Mouse (Mus musculus) kidney, embryonic 16.5 days (tissue): ENCODE measurements at regions not wholly inside any gene's neighbourhood (a gene's known extent, or its start where the extent isn't known, plus 50 kb on each side); places are given as distances from the start of the nearest gene placed in this dataset.

Experiments
- ATAC-seq: fragments of 200-750 bp; cut with Nextera tagmentation; 2 replicates; pipeline ENCODE4 v1.8.0; 2017; ENCODE audit warnings: moderate TSS enrichment; ENCODE audit not compliant: low FRiP score, low TSS enrichment
- H3K27ac ChIP-seq: fragments of 300-500 bp; sonication (generic); 2 replicates; pipeline ENCODE4 v1.5.1; 2014; ENCODE audit warnings: low read length
- H3K27me3 ChIP-seq: fragments of 300-500 bp; sonication (generic); 2 replicates; pipeline ENCODE4 v1.6.1; 2014; ENCODE audit warnings: low read length, control low read depth, mixed read lengths; ENCODE audit not compliant: insufficient read depth
- H3K36me3 ChIP-seq: fragments of 300-500 bp; sonication (generic); 2 replicates; pipeline ENCODE4 v1.6.1; 2014; ENCODE audit warnings: low read length, control low read depth, mixed read lengths; ENCODE audit not compliant: insufficient read depth
- H3K4me1 ChIP-seq: fragments of 300-500 bp; sonication (generic); 2 replicates; pipeline ENCODE4 v1.6.1; 2014; ENCODE audit warnings: low read length, control low read depth, mixed read lengths; ENCODE audit not compliant: insufficient read depth
- H3K4me2 ChIP-seq: fragments of 300-500 bp; sonication (generic); replicated peaks from 2 replicates; pipeline ENCODE4 v1.6.1; 2014; ENCODE audit warnings: low read depth, low read length
- H3K4me3 ChIP-seq: fragments of 300-500 bp; sonication (generic); 2 replicates; pipeline ENCODE4 v1.5.1; 2014; ENCODE audit warnings: mild to moderate bottlenecking, low read length
- H3K9ac ChIP-seq: fragments of 300-500 bp; sonication (generic); replicated peaks from 2 replicates; pipeline ENCODE4 v1.6.1; 2014; ENCODE audit warnings: low read length
- H3K9me3 ChIP-seq: fragments of 300-500 bp; sonication (generic); 2 replicates; pipeline ENCODE4 v1.6.1; 2016; ENCODE audit warnings: low read length, control low read depth
- WGBS: fragments of 180-500 bp; shearing (Covaris S2); extraction: QIAGEN DNeasy Blood & Tissue Kit; methylation state at CpG from one replicate; pipeline ENCODE4 v1.1.7; 2014; 5-methylcytosine and 5-hydroxymethylcytosine counted together

DNA sequence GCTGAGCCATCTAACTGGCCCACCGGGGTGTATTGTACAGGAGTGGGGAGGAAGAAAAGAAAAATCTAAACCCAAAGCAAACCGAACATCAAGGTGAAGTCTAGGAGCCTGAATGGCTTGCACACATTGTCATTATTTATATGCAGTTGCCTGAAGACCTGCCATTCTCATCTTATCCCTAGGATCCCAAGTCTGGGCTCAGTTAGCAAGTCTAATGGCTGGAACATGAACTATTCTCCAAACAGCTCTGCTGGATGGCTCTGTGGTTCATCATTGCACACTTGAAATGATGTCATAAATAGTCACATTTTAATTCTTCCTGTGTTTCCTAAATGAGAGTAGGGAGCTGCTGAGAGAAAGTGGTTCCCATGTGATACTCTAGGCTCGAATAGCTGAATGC is 219.6 kb upstream of the Mpped2 start:
- Histone ChIP-seq H3K4me3 (no peak overlapping the region), H3K4me2 (no peak overlapping the region), H3K36me3 (no peaks in the 10 kb centered on the region), H3K9me3 (no peaks in the 10 kb centered on the region), H3K4me1 (no peaks in the 10 kb centered on the region), H3K27ac (no peak overlapping the region), H3K9ac (no peak overlapping the region), H3K27me3 (no peaks in the 10 kb centered on the region)
- 91% methylated on average over 3 of the region's 3 CpGs for WGBS
- no peak for ATAC-seq

DNA sequence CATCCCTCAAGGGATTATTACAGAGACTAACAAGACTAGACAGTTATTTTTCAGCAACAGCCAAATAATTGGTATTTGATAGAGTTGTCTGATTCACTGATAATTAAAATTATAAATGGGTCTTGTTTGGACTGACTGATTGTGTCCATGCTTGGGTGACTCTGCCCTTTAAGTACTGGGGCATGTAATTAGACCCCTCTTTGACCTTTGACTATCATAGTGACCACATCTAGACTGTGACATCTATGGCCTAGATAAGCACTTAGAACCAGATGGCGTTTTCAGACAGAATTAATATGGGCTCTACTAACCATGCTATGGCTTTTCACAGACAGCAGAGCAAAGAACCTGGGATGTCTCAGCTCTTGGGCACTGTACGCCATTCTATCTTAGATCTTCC is 215.1 kb upstream of the Mpped2 start:
- H3K27ac ChIP-seq = no peak overlapping the region
- WGBS = 72% methylated on average over 2 of the region's 2 CpGs
- H3K36me3 ChIP-seq = no peaks in the 10 kb centered on the region
- no peaks in the 10 kb centered on the region for H3K27me3 ChIP-seq
- ATAC-seq = no peak
- no peak overlapping the region for H3K4me3 ChIP-seq
- H3K4me2 ChIP-seq = no peak overlapping the region
- H3K9ac ChIP-seq = no peak overlapping the region
- H3K4me1 ChIP-seq = no peaks in the 10 kb centered on the region
- H3K9me3 ChIP-seq = no peaks in the 10 kb centered on the region

DNA sequence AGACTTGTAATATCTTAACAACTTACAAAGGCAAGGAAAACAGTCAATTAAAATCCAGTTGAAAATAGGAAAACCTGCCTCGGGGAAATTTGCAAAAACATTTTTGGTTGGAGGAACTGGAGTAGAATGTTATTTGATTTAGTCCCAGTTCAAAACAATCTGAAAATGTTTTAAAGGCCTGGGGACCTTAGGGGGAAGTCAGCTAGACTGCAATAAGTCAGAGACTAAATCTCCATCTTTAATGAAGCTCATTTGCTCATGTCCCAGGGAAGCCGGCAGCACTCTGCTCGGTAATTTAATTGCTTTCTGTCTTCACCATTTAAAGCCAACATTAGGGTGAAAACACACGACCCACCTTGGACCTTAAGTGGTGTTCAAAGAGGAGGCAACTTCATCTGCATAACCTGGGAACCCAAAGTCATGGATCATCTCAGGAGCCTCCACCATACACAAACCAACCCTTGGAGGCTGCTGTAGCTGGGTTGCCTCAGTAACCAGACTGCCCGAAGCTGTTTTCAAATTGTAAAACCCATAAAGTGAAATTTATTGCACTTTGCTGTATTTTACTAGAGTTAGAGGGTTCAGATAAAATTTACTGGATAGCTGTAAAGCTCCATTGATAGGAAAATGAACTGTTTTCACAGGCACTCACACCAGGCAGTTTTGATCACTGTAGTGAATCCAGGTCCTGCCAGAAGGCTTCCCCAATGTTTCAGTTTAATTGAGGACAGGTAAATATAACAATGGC is 205.6 kb upstream of the Mpped2 start:
- Histone ChIP-seq H3K4me3 (no peak overlapping the region), H3K9me3 (no peaks in the 10 kb centered on the region)

DNA sequence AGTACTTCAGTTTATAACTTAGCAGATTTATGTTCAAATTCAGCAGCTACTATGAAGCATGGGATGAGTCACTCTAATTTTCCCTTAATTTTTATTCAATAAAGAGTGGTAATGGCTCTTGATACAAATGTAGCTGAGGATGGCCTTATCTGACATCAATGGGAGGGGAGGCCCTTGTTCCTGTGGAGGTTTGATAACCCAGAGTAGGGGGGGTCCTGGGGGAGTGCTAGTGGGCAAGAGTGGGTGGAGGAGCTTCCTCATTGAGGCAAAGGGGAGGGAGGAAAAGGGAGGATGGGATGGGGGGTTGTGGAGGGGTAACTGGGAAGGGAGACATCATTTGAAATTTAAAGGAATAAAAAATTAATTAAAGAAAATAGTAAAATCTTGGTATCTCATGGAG is 194.3 kb upstream of the Mpped2 start:
- Histone ChIP-seq H3K9me3 (no peaks in the 10 kb centered on the region), H3K27me3 (no peaks in the 10 kb centered on the region), H3K36me3 (no peaks in the 10 kb centered on the region), H3K4me2 (no peak overlapping the region), H3K9ac (no peak overlapping the region), H3K27ac (no peak overlapping the region), H3K4me3 (no peak overlapping the region), H3K4me1 (no peaks in the 10 kb centered on the region)
- ATAC-seq = no peak

More for the DNA sequence above, 205.6 kb upstream of the Mpped2 start:
- Histone ChIP-seq H3K36me3 (no peaks in the 10 kb centered on the region), H3K4me2 (no peak overlapping the region), H3K27me3 (no peaks in the 10 kb centered on the region), H3K27ac (no peak overlapping the region), H3K4me1 (0 out of 2 replicates have a peak, but pooled peaks cover 7% of the 10 kb centered on the region), H3K9ac (no peak overlapping the region)
- 14% methylated on average over 5 of the region's 5 CpGs for WGBS
- no peak; the same call in 1 of the 2 replicates for ATAC-seq

DNA sequence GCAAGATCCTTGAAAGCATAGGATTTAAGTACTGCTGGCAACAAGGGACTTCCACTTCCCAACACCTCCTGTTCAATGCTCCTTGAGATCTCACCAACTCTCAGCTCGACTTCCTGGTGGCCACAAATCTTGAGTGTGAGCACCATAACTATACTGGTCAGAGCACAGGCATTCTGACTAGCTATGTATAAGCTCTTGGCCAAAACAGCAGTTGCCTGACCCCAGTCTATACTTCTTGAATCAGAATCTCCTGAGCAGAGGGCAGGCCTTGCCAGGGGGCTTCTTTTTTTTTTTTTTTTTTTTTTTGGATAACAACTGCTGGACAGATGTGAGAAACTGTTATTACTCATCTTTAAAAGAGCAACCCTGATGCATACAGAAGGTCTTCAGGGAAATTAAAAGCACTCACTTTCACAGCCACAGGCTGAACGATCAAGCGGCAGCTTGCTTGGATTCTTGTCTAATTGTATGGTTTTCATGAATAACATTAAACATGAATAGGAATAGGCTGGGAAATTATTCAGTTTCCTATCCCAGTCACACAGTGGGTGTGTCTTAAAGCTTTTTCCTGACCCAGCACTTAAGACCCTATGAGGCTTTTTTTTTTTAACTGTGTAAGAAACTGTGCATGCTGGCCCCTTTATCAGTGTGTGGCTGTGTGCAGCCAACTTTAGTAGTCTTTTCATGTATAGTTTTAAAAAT is 193.7 kb upstream of the Mpped2 start:
- H3K27me3 ChIP-seq = no peaks in the 10 kb centered on the region
- no peak overlapping the region for H3K27ac ChIP-seq
- no peaks in the 10 kb centered on the region for H3K9me3 ChIP-seq
- no peak overlapping the region for H3K4me3 ChIP-seq
- ATAC-seq = no peak
- no peak overlapping the region for H3K4me2 ChIP-seq
- no peaks in the 10 kb centered on the region for H3K4me1 ChIP-seq
- WGBS = 72% methylated on average over 3 of the region's 3 CpGs
- H3K36me3 ChIP-seq = no peaks in the 10 kb centered on the region
- H3K9ac ChIP-seq = no peak overlapping the region

DNA sequence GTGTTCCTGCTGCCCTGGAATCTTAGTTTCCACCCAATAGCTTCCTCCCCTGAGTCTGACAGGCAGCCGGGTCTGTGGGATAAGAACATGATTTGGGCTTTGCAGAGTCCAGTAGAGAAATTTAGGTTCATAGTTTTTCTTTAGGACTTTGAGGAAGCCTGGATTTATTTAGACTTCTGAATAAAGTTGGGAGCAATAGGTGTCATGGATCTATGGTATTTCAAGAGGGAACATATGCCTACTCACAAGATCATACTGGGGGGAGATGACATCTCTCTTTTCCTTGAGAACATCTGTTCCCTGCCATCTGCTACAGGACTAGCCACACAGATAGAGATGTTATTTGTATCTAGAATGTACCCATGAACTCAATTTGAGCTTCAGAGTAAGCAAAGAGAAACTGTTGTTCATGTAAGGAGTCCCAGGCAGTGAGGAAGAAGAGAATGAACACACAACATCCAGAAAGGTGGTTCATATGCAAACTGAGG is 188.1 kb upstream of the Mpped2 start:
- Histone ChIP-seq H3K9me3 (no peaks in the 10 kb centered on the region), H3K4me1 (no peaks in the 10 kb centered on the region), H3K4me2 (no peak overlapping the region), H3K36me3 (no peaks in the 10 kb centered on the region), H3K9ac (no peak overlapping the region), H3K27me3 (no peaks in the 10 kb centered on the region), H3K4me3 (no peak overlapping the region), H3K27ac (no peak overlapping the region)
- 89% methylated on average over 1 of the region's 1 CpGs for WGBS
- no peak for ATAC-seq

DNA sequence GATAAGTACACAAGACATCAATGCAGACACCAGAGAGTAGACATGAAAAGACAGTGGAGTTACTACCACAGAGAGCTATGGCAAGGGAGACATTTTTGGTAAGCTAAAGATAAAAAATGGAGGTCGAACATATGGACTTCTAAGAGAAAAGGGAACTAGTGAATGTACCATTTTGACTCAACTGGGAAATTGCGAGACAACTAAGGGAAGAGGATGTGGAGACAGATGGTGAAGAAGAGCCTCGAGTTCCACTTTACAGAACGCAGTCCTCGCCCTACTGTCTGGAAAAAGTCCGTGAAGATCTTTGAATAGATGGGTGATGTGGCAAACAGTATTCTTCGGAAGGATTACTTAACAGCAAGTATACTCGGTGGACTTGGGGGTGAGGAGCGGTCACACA is 181.2 kb upstream of the Mpped2 start:
- Histone ChIP-seq H3K4me2 (no peak overlapping the region), H3K4me3 (no peak overlapping the region), H3K4me1 (no peaks in the 10 kb centered on the region), H3K9me3 (no peaks in the 10 kb centered on the region), H3K27ac (no peak overlapping the region), H3K36me3 (no peaks in the 10 kb centered on the region), H3K27me3 (0 out of 2 replicates have a peak, but pooled peaks cover 2% of the 10 kb centered on the region), H3K9ac (no peak overlapping the region)
- WGBS = 80% methylated on average over 9 of the region's 9 CpGs
- ATAC-seq = no peak

DNA sequence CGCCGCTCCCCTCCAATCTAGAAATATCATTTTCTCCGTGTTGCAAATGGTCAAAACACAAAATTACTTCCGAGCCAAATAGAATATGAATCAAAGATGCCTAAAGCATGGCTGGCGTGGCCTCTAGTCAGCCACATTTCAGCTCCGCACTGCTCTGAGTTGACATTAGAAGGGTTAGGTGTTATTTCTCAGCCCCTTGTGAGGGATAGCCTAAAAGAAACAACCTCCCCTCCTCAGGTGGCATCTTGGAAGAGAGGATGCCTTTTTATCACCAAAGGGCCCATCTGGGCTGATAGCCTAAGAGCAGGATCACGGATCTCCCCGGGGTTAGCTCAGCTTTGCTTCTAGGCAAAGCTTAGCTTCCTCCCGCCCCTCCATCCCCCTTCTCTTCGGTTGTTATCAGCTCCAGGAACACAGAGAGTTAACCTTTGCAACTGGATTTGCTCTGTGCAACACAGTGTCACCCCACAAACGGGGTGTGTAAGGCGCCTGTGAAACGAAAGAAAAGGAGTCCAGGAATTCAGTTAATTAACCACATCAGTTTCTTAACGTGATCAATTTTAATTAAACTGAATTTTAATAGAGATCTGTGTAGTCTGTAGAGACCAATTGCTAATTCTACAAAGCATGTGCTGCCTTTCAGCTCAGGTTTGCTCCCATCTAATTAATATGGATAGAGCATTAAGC is 180.6 kb upstream of the Mpped2 start:
- Histone ChIP-seq H3K36me3 (no peaks in the 10 kb centered on the region), H3K4me3 (no peak overlapping the region), H3K9me3 (no peaks in the 10 kb centered on the region), H3K4me2 (peak overlapping the region; percentile 23; the same call in 1 of the 2 replicates), H3K27me3 (0 out of 2 replicates have a peak, but pooled peaks cover 2% of the 10 kb centered on the region), H3K4me1 (no peaks in the 10 kb centered on the region), H3K27ac (no peak overlapping the region), H3K9ac (no peak overlapping the region)
- 40% methylated on average over 14 of the region's 14 CpGs for WGBS
- ATAC-seq = no peak

DNA sequence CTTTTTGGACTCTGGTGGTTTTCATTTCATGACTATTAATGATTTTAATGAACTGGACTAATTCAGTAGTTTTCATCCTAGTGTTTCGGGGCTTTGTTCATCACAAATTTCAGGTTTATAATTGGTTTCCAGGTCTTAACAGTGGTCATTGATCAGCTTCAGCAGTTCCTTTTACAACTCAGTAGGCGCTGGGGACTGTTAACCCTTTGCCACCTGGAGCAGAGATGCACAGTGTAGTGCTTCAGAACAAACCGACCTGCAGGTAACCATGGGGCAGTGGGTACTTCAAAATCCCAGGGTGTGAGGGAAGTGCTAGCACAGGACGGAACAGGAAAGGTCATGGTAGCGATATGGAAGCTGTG is 180.1 kb upstream of the Mpped2 start:
- 37% methylated on average over 5 of the region's 5 CpGs for WGBS
- Histone ChIP-seq H3K4me2 (no peak overlapping the region), H3K4me3 (no peak overlapping the region), H3K4me1 (no peaks in the 10 kb centered on the region), H3K27ac (no peak overlapping the region), H3K9me3 (no peaks in the 10 kb centered on the region), H3K9ac (no peak overlapping the region), H3K27me3 (0 out of 2 replicates have a peak, but pooled peaks cover 2% of the 10 kb centered on the region), H3K36me3 (no peaks in the 10 kb centered on the region)
- no peak for ATAC-seq

DNA sequence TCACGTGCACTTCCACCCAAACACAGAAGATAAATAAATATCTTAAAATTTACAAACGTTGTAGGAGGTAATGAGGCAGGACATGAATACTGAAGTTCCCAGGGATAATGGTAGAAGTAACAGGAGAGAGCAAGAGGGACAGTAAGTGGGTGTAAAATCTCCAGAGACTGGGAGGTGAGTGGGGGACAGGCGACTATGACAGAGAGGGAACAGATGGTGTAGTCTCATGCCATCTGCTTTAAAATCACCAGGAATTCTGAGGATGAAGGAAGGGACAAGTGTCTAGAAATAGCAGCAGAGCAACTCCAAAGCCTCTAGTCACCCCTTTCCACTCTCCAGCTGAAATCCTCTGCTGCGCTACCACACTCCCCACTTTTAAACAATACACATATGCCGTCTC is 175.8 kb upstream of the Mpped2 start:
- ATAC-seq = no peak
- Histone ChIP-seq H3K27ac (no peak overlapping the region), H3K4me3 (no peak overlapping the region), H3K36me3 (no peaks in the 10 kb centered on the region), H3K4me1 (no peaks in the 10 kb centered on the region), H3K9me3 (peaks cover 3% of the 10 kb centered on the region; the same call in 1 of the 2 replicates), H3K27me3 (no peaks in the 10 kb centered on the region), H3K4me2 (no peak overlapping the region), H3K9ac (no peak overlapping the region)
- 71% methylated on average over 5 of the region's 5 CpGs for WGBS
